Mouse (Mus musculus): ENCODE measurements at regions not wholly inside any gene's neighbourhood (a gene's known extent, or its start where the extent isn't known, plus 50 kb on each side); places are given as distances from the start of the nearest gene placed in this dataset.

GRCm38 (mm10) chr8:42614077-42614476 lies 527.2 kb downstream of the Triml1 start:
- peak; percentile 5 for DNase-seq
- intact Hi-C loops (cut with DNase I; ENCODE audit: low total_unique reads), result no loop called here

- no peak for DNase-seq
- intact Hi-C loops (cut with DNase I; ENCODE audit: low total_unique reads), result no loop called here
These were observed 544.6 kb downstream of the Triml1 start for GRCm38 (mm10) chr8:42596639-42597038.
